In genomic region chr16:79058775-79059558, GRCm38 (mm10) we compare ENCODE assay signal across 10 mouse cellular contexts. TPM values are rescaled to one million over a fixed set of nuclear protein-coding genes. Genes with fewer than 3 reads are reported as not detected.
DNase-seq lines count a peak whose midpoint lies in the region; ATAC-seq and TF ChIP-seq lines count a peak whose summit lies in the region.
"Had no signal": no experiment of that assay in that cellular context is flagged by ENCODE, and none has a peak within 500 bp of the region (broad histone marks: within the 10 kb centered on the region; RNA-seq: fewer than 3 reads in every experiment).

No protein-coding gene starts in this region.

- 64% methylated on average over 12 of the region's 12 CpGs for WGBS in heart, embryonic 12.5 days
- WGBS in liver, embryonic 14.5 days (ENCODE audit: insufficient replicate concordance) = 52% methylated on average over 12 of the region's 12 CpGs
- 22% methylated on average over 12 of the region's 12 CpGs for WGBS in stomach, embryonic 14.5 days

- no peaks in the 10 kb centered on the region for H3K9me3 ChIP-seq in heart, embryonic 12.5 days (replicated peaks)
- no peaks in the 10 kb centered on the region for H3K9me3 ChIP-seq in liver, embryonic 14.5 days (ENCODE audit: control insufficient read depth, low read length)
- no peaks in the 10 kb centered on the region for H3K9me3 ChIP-seq in stomach, embryonic 14.5 days (ENCODE audit: control insufficient read depth, low read depth, low read length)
- H3K9me3 ChIP-seq: hindbrain, embryonic 15.5 days had no signal

- TF ChIP-seq EP300 in liver, embryonic 14.5 days (IDR thresholded peaks at IDR 0.05; ENCODE audit: low read depth) = no peak

- no peak overlapping the region for H3K9ac ChIP-seq in heart, embryonic 12.5 days
- H3K9ac ChIP-seq in liver, embryonic 14.5 days (replicated peaks) = no peak overlapping the region
- no peak overlapping the region for H3K9ac ChIP-seq in stomach, embryonic 14.5 days (replicated peaks; ENCODE audit: low read depth, low read length)
- H3K9ac ChIP-seq: hindbrain, embryonic 15.5 days had no signal

- DNase-seq in heart, postnatal 4 days = peak; percentile 27
- no peak for DNase-seq in Patski (ENCODE audit: low read depth, low spot score)
- peak; percentile 51 for DNase-seq in embryo, embryonic 10.5 days (ENCODE audit: low spot score)
- peak; percentile 43 for DNase-seq in kidney, postnatal 10 days
- DNase-seq in liver, embryonic 14.5 days (ENCODE audit: low read depth in 3 of 3, low spot score in 3 of 3) = no peak
- DNase-seq in c-Kit-positive CD71-positive TER-119-positive erythroid progenitor cells, embryonic 14.5 days (ENCODE audit: low spot score) = no peak

- CTCF ChIA-PET in Patski (lab: Charles Lee) = interaction anchor here (0.6 to 0.7 kb wide), 2 partner anchors 30 to 97 kb away, joined by 3 to 4 read pairs; no protein-coding TSS in a partner anchor

- H3K4me1 ChIP-seq in heart, embryonic 12.5 days (replicated peaks) = no peaks in the 10 kb centered on the region
- H3K4me1 ChIP-seq in liver, embryonic 14.5 days (replicated peaks; ENCODE audit: control insufficient read depth in 2 of 2, insufficient read depth in 2 of 2, low read length in 1 of 2) = no peaks in the 10 kb centered on the region
- H3K4me1 ChIP-seq in stomach, embryonic 14.5 days (ENCODE audit: control insufficient read depth, insufficient read depth, low read length) = no peaks in the 10 kb centered on the region
- H3K4me1 ChIP-seq: hindbrain, embryonic 15.5 days had no signal

- no peak for ATAC-seq in heart, embryonic 12.5 days (ENCODE audit: insufficient number of reproducible peaks, low FRiP score)
- ATAC-seq in Patski = no peak
- no peak for ATAC-seq in liver, embryonic 14.5 days (ENCODE audit: insufficient read depth)
- ATAC-seq in stomach, embryonic 14.5 days (ENCODE audit: insufficient number of reproducible peaks, insufficient read depth, low FRiP score, low read depth) = peak; percentile 77; the same call in 1 of the 2 replicates

- POLR2A ChIA-PET in Patski (lab: Charles Lee) = no interaction called here

- H3K27ac ChIP-seq in heart, embryonic 12.5 days (ENCODE audit: poor library complexity, severe bottlenecking) = no peak overlapping the region
- H3K27ac ChIP-seq in liver, embryonic 14.5 days = no peak overlapping the region
- no peak overlapping the region for H3K27ac ChIP-seq in stomach, embryonic 14.5 days (ENCODE audit: low read length)
- H3K27ac ChIP-seq: hindbrain, embryonic 15.5 days had no signal

- TF ChIP-seq CTCF in Patski (IDR thresholded peaks at IDR 0.05) = peak; percentile 37
- TF ChIP-seq CTCF in liver, embryonic 14.5 days (IDR thresholded peaks at IDR 0.05; ENCODE audit: low read depth) = peak; percentile 43; the same call in 1 of the 2 replicates

- H3K4me2 ChIP-seq in heart, embryonic 12.5 days = no peak overlapping the region
- H3K4me2 ChIP-seq in liver, embryonic 14.5 days (ENCODE audit: low read depth) = no peak overlapping the region
- H3K4me2 ChIP-seq in stomach, embryonic 14.5 days (replicated peaks; ENCODE audit: low read depth, low read length) = 0 out of 2 replicates have a peak overlapping the region, but pooled peaks have one; percentile 4
- H3K4me2 ChIP-seq: hindbrain, embryonic 15.5 days had no signal

- no peaks in the 10 kb centered on the region for H3K36me3 ChIP-seq in heart, embryonic 12.5 days
- H3K36me3 ChIP-seq in liver, embryonic 14.5 days (replicated peaks; ENCODE audit: control insufficient read depth, insufficient read depth, low read depth) = no peaks in the 10 kb centered on the region
- no peaks in the 10 kb centered on the region for H3K36me3 ChIP-seq in stomach, embryonic 14.5 days (ENCODE audit: control insufficient read depth, insufficient read depth, low read length)
- H3K36me3 ChIP-seq: hindbrain, embryonic 15.5 days had no signal

- in situ Hi-C loops in Patski (cut with MboI; ENCODE audit: low pct_unique_long_range_greater_than_20kb) = no loop called here

- H3K27me3 ChIP-seq in heart, embryonic 12.5 days (replicated peaks) = no peaks in the 10 kb centered on the region
- no peaks in the 10 kb centered on the region for H3K27me3 ChIP-seq in Patski
- no peaks in the 10 kb centered on the region for H3K27me3 ChIP-seq in liver, embryonic 14.5 days (ENCODE audit: control insufficient read depth, insufficient read depth, low read length)
- H3K27me3 ChIP-seq in stomach, embryonic 14.5 days (ENCODE audit: control insufficient read depth, insufficient read depth, low read length) = no peaks in the 10 kb centered on the region
- H3K27me3 ChIP-seq: hindbrain, embryonic 15.5 days had no signal

- no peak overlapping the region for H3K4me3 ChIP-seq in heart, embryonic 12.5 days
- H3K4me3 ChIP-seq in liver, embryonic 14.5 days (ENCODE audit: insufficient read depth in 1 of 2, low read depth in 2 of 2, low read length in 2 of 2) = no peak overlapping the region
- H3K4me3 ChIP-seq in stomach, embryonic 14.5 days (ENCODE audit: low read depth, low read length) = no peak overlapping the region
- H3K4me3 ChIP-seq: hindbrain, embryonic 15.5 days had no signal

RNA-seq across cellular contexts. Expression of gene Tmprss15, which starts 31.9 kb away (rescaled TPM):
- not detected for total RNA-seq in heart, postnatal 4 days (2021)
- not detected in 2 replicates for polyA plus RNA-seq in heart, embryonic 12.5 days (2016; fragmentation: Nextera tagmentation; extraction: Ambion mirVana)
- polyA plus RNA-seq in Patski (2021) = not detected
- not detected in 2 replicates for polyA plus RNA-seq in liver, embryonic 14.5 days (2012; rRNA removed)
- polyA plus RNA-seq in liver, embryonic 14.5 days (2014; fragmentation: Nextera tagmentation; extraction: Ambion mirVana) = not detected in 2 replicates
- polyA plus RNA-seq in stomach, embryonic 14.5 days (2014; fragmentation: Nextera tagmentation; extraction: Ambion mirVana) = not detected in 2 replicates
- polyA plus RNA-seq: hindbrain, embryonic 15.5 days; neural tube, embryonic 14.5 days had no signal

Comparison
In these comparisons a context has a peak if more than half of its experiments do, and no peak if none do; other contexts are left out.
1. DNase-seq: peak in heart, postnatal 4 days (single experiment), embryo, embryonic 10.5 days (single experiment) and kidney, postnatal 10 days (single experiment); none in Patski (single experiment), liver, embryonic 14.5 days (0 of 3) and c-Kit-positive CD71-positive TER-119-positive erythroid progenitor cells, embryonic 14.5 days (single experiment).